Mouse (Mus musculus): ENCODE measurements around the gene Snx3.

DNA sequence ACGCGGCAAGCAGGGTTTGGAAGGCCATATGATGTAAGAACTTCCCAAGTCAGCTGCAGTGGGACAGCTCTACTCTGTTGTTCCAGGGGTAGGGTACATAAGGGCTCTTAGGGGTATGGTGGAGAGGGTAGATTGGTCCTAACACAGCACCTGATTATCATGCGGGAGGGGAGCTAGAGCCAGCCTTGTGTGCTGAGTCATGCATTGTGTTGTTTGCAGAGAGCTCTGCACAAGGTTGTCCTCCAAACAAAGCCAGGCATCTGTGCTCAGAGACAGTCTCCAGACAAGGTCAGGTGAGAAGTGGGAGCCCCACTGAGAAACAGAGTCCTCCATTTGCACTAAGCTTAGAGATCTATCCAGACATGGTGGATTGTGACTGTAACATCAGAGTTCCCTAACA is 44.7 kb downstream of the Snx3 start:
- TF ChIP-seq POLR2A (IDR thresholded peaks at IDR 0.05; ENCODE audit: insufficient read depth, low read depth, low read length), result no peak
- TF ChIP-seq CTCF (IDR thresholded peaks at IDR 0.05), result no peak

Measured in heart, adult 2 months (tissue).